Mouse (Mus musculus) common myeloid progenitor, adult 5-6 weeks (primary cell): Measurements from ENCODE around the gene Prss36. TPM values are rescaled to one million over a fixed set of nuclear protein-coding genes. Genes with fewer than 3 reads are reported as not detected.
"Not testable (repeated sequence)": the region's sequence is repeated elsewhere in the genome, so short reads cannot be mapped to it uniquely, and the experiment has no call there.

Experiments
- ATAC-seq: replicated peaks from 2 replicates; pipeline ENCODE4 v1.8.0; 2016; ENCODE audit warnings: low read depth, mild to moderate bottlenecking, moderate TSS enrichment, inconsistent platforms; ENCODE audit not compliant: poor library complexity, severe bottlenecking
- total RNA-seq: library from RNA; stranded (forward); fragments of 200-1000, 187-1606 nt; gene quantifications from 2 replicates; pipeline ENCODE4 v1.2.3, GENCODE M21; 2017

Gene Prss36
- 2.4 and 4.3 TPM in 2 replicates for total RNA-seq

- no peak for ATAC-seq
Measured at GRCm38 (mm10) chr7:127946470-127947023, at the start of gene Prss36. TSS of gene Prss36 (minus strand) at chr7:127946725.

- ATAC-seq, result peak; percentile 71
Measured at GRCm38 (mm10) chr7:127993341-127993977, 46.9 kb upstream of the Prss36 start, which contains the start of gene Pycard. TSS of gene Pycard (minus strand) at chr7:127993867.

GRCm38 (mm10) chr7:127992488-127993340 lies 46.2 kb upstream of the Prss36 start:
- no peak for ATAC-seq

GRCm38 (mm10) chr7:127991643-127992487 lies 45.3 kb upstream of the Prss36 start:
- peak; percentile 49 for ATAC-seq

- no peak for ATAC-seq
Measured at GRCm38 (mm10) chr7:127988904-127989303, 42.4 kb upstream of the Prss36 start.

GRCm38 (mm10) chr7:127980606-127981005 lies 34.1 kb upstream of the Prss36 start:
- no peak for ATAC-seq

- ATAC-seq, result no peak
Measured at GRCm38 (mm10) chr7:127978856-127979255, 32.3 kb upstream of the Prss36 start.

- ATAC-seq, result no peak
Measured at GRCm38 (mm10) chr7:127974413-127974930, 27.9 kb upstream of the Prss36 start.

- ATAC-seq, result peak; percentile 20
Measured at GRCm38 (mm10) chr7:127967922-127968828, 21.6 kb upstream of the Prss36 start.

GRCm38 (mm10) chr7:127967004-127967921 lies 20.7 kb upstream of the Prss36 start, which contains the start of gene Fus:
TSS of gene Fus (plus strand) at chr7:127967457.
- peak; percentile 90 for ATAC-seq

- no peak for ATAC-seq
Measured at GRCm38 (mm10) chr7:127966371-127966918, 19.9 kb upstream of the Prss36 start.

- ATAC-seq, result no peak
Measured at GRCm38 (mm10) chr7:127959364-127959763, 12.8 kb upstream of the Prss36 start.

- ATAC-seq, result peak; percentile 76
Measured at GRCm38 (mm10) chr7:127952864-127953581, 6.5 kb upstream of the Prss36 start.

- no peak for ATAC-seq
Measured at GRCm38 (mm10) chr7:127944614-127945013, 1.9 kb downstream of the Prss36 start.

- ATAC-seq, result not testable (repeated sequence)
Measured at GRCm38 (mm10) chr7:127942097-127942496, 4.4 kb downstream of the Prss36 start.

GRCm38 (mm10) chr7:127936216-127936884 lies 10.2 kb downstream of the Prss36 start:
- ATAC-seq, result no peak
